Mouse (Mus musculus) G1E (cell line): ENCODE measurements at regions not wholly inside any gene's neighbourhood (a gene's known extent, or its start where the extent isn't known, plus 50 kb on each side); places are given as distances from the start of the nearest gene placed in this dataset.

ENCODE experiments used
- ATAC-seq: 2 replicates; pipeline ENCODE4 v1.8.0; 2016; ENCODE audit warnings: mild to moderate bottlenecking; ENCODE audit not compliant: insufficient number of reproducible peaks, poor library complexity, low FRiP score, severe bottlenecking; ENCODE audit errors: extremely low read depth
- DNase-seq: peaks from one replicate; pipeline ENCODE4 v3.0.0; 2012; ENCODE audit warnings: low spot score
- H3K27me3 ChIP-seq: 2 replicates; pipeline ENCODE4 v1.6.1; 2012; ENCODE audit warnings: mild to moderate bottlenecking, low read length, inconsistent platforms; ENCODE audit not compliant: insufficient read depth
- H3K36me3 ChIP-seq: replicated peaks from 2 replicates; pipeline ENCODE3; 2012; ENCODE audit warnings: mild to moderate bottlenecking, inconsistent platforms
- H3K4me1 ChIP-seq: 2 replicates; pipeline ENCODE4 v1.6.1; 2012; ENCODE audit warnings: low read depth, low read length, inconsistent platforms, mixed read lengths; ENCODE audit not compliant: insufficient read depth
- H3K4me3 ChIP-seq: 2 replicates; pipeline ENCODE4 v1.5.1; 2012; ENCODE audit warnings: low read depth, mild to moderate bottlenecking, inconsistent platforms, low read length, moderate library complexity, mixed read lengths
- H3K9me3 ChIP-seq: replicated peaks from 2 replicates; pipeline ENCODE4 v1.6.1; 2012; ENCODE audit warnings: inconsistent platforms
- CTCF ChIP-seq: IDR thresholded peaks from 2 replicates; pipeline ENCODE4 v1.5.1; 2012; ENCODE audit warnings: low read depth, low read length, inconsistent platforms, mixed read lengths
- GATA1 ChIP-seq: IDR thresholded peaks from 2 replicates; pipeline ENCODE4 v1.6.1; 2012; ENCODE audit warnings: borderline replicate concordance, low read length, inconsistent platforms, mixed read lengths
- GATA2 ChIP-seq: IDR thresholded peaks from 2 replicates; pipeline ENCODE4 v1.6.1; 2012; ENCODE audit warnings: low read depth, low read length, inconsistent platforms, borderline replicate concordance
- POLR2AphosphoS5 ChIP-seq: IDR thresholded peaks from 2 replicates; pipeline ENCODE4 v1.6.1; 2012; ENCODE audit warnings: low read depth, low read length, inconsistent platforms; ENCODE audit not compliant: insufficient replicate concordance
- TAL1 ChIP-seq: conservative IDR thresholded peaks from 2 replicates; pipeline ENCODE4 v1.6.1; 2012; ENCODE audit warnings: low read depth, low read length, inconsistent platforms, mixed read lengths

GRCm38 (mm10) chr6:84514623-84515022 is 79.1 kb downstream of the Cyp26b1 start:
- no peak for DNase-seq
- TF ChIP-seq GATA1 (no peak), TAL1 (no peak), GATA2 (no peak), CTCF (no peak), POLR2AphosphoS5 (no peak)
- Histone ChIP-seq H3K9me3 (no peaks in the 10 kb centered on the region), H3K27me3 (no peaks in the 10 kb centered on the region), H3K4me1 (no peaks in the 10 kb centered on the region; the same call in 1 of the 2 replicates), H3K4me3 (no peak overlapping the region), H3K36me3 (no peaks in the 10 kb centered on the region)
- ATAC-seq, result no peak

GRCm38 (mm10) chr6:84508598-84508997 is 85.1 kb downstream of the Cyp26b1 start:
- Histone ChIP-seq H3K27me3 (no peaks in the 10 kb centered on the region), H3K4me3 (no peak overlapping the region), H3K36me3 (no peaks in the 10 kb centered on the region), H3K9me3 (no peaks in the 10 kb centered on the region), H3K4me1 (no peaks in the 10 kb centered on the region)
- DNase-seq (no peak), ATAC-seq (no peak)
- no peak for TF ChIP-seq GATA2
- no peak for TF ChIP-seq TAL1
- no peak for TF ChIP-seq CTCF
- no peak for TF ChIP-seq GATA1
- TF ChIP-seq POLR2AphosphoS5, result no peak

GRCm38 (mm10) chr6:84506675-84507074 is 87.0 kb downstream of the Cyp26b1 start:
- Histone ChIP-seq H3K4me3 (no peak overlapping the region), H3K27me3 (no peaks in the 10 kb centered on the region), H3K36me3 (no peaks in the 10 kb centered on the region), H3K9me3 (no peaks in the 10 kb centered on the region), H3K4me1 (no peaks in the 10 kb centered on the region; the same call in 1 of the 2 replicates)
- no peak for ATAC-seq
- TF ChIP-seq GATA1 (no peak), GATA2 (no peak), CTCF (no peak), TAL1 (no peak), POLR2AphosphoS5 (no peak)
- no peak for DNase-seq

- DNase-seq (no peak), ATAC-seq (no peak)
- no peak overlapping the region for H3K4me3 ChIP-seq
- H3K4me1 ChIP-seq, result no peaks in the 10 kb centered on the region; the same call in none of the 2 replicates
- H3K36me3 ChIP-seq, result no peaks in the 10 kb centered on the region
- no peaks in the 10 kb centered on the region for H3K9me3 ChIP-seq
- no peaks in the 10 kb centered on the region for H3K27me3 ChIP-seq
- no peak for TF ChIP-seq POLR2AphosphoS5
- TF ChIP-seq GATA2, result no peak
- TF ChIP-seq TAL1, result no peak
- no peak for TF ChIP-seq CTCF
- TF ChIP-seq GATA1, result no peak
Measured at GRCm38 (mm10) chr6:84500255-84500886, 93.3 kb downstream of the Cyp26b1 start.

GRCm38 (mm10) chr6:84498076-84498475 is 95.6 kb downstream of the Cyp26b1 start:
- Histone ChIP-seq H3K27me3 (no peaks in the 10 kb centered on the region), H3K36me3 (no peaks in the 10 kb centered on the region), H3K9me3 (no peaks in the 10 kb centered on the region), H3K4me3 (no peak overlapping the region), H3K4me1 (no peaks in the 10 kb centered on the region; the same call in none of the 2 replicates)
- ATAC-seq (no peak; the same call in 1 of the 2 replicates), DNase-seq (no peak)
- TF ChIP-seq GATA1, result no peak
- TF ChIP-seq TAL1, result no peak
- no peak for TF ChIP-seq CTCF
- no peak for TF ChIP-seq GATA2
- TF ChIP-seq POLR2AphosphoS5, result no peak

GRCm38 (mm10) chr6:84493676-84494075 is 100.0 kb downstream of the Cyp26b1 start:
- no peak for ATAC-seq
- H3K9me3 ChIP-seq, result no peaks in the 10 kb centered on the region
- H3K27me3 ChIP-seq, result no peaks in the 10 kb centered on the region; the same call in 1 of the 2 replicates
- DNase-seq, result no peak
- no peaks in the 10 kb centered on the region; the same call in 1 of the 2 replicates for H3K4me1 ChIP-seq
- no peak for TF ChIP-seq POLR2AphosphoS5
- TF ChIP-seq CTCF, result no peak
- TF ChIP-seq GATA1, result no peak
- TF ChIP-seq GATA2, result no peak
- H3K4me3 ChIP-seq, result no peak overlapping the region
- H3K36me3 ChIP-seq, result no peaks in the 10 kb centered on the region
